Mouse (Mus musculus): ENCODE results near the gene Scrn1.

Scrn1 gene

DNA sequence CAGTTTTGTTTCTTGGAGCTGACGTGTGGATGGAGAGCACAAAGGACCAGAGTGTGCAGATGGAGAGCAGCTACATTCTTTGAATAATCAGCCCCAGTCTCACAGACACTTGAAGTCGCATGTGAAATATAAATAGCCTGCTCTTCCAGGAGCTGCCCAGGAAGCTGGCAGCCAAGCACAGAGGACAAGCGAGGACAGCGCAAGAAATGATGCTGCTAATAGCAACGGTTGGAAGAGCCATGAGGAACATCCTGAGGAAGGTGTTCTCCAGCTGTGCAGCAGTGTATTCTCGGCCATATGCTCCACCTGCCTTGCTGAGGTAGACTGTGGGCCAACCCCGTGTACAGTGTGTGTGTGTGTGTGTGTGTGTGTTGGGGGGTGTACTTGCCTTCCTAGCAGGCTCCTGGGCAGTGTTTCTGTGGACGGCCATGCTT lies 35.2 kb downstream of the Scrn1 start:
- DNase-seq (ENCODE audit: low spot score in 2 of 2): no peak

DNA sequence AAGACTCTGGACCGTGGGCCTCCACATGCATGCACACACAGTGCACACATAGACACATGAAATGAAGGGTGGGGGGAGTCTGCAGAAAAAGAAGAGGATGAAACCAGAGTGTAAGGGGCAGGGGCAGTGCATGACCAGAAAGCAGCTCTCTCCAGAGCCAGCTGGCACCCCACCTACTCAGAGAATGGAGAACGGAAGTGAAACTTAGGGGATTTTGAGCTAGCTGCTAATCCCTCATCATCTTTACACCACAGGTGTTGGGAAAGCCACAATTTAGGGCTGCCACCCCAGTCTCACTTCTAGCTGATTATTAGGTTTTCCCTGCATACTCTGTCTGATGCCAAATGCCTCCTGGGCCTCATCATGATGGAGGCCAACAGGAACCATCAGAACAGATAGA lies 36.1 kb downstream of the Scrn1 start:
- no peak for DNase-seq (ENCODE audit: low spot score in 2 of 2)

DNA sequence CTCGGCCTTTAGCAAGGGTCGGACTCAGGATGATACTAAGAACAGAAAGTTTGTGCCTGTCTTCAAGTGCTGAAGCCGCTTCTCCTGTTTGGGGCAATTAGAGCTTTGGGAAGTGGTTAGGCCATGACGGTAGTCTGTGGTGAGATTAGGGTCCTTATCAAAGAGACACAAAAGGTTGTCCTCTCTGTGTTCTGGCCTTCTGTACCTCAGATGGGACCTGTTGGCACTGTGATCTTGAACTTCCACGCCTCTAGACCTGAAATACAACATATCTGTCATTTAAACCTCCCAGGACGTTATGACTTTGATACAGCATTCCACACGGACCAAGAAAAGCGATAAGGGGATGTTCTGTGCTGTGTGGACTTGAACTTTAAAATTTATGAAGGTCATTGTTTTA lies 37.6 kb downstream of the Scrn1 start:
- no peak for DNase-seq (ENCODE audit: low spot score in 2 of 2)

DNA sequence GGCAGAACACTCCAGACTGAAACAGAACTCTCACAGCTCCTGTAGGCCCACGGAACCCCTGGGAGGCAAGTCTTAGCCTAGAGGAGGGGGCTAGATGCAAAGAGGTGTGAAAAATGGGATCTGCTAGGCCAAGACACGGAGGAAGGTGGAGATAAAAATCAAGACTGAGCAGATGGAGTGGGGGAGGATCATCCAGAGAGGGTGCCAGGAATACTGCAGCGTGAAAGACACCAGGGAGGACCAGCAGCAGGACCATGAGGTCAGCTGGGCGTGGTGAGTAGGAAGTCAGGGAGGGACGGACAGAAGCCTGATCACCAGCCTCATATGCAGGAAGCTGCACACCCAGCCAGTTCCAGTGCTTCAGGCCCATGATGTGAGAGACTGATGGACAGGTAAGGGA lies 47.5 kb downstream of the Scrn1 start:
- DNase-seq (ENCODE audit: low spot score in 2 of 2): no peak

DNA sequence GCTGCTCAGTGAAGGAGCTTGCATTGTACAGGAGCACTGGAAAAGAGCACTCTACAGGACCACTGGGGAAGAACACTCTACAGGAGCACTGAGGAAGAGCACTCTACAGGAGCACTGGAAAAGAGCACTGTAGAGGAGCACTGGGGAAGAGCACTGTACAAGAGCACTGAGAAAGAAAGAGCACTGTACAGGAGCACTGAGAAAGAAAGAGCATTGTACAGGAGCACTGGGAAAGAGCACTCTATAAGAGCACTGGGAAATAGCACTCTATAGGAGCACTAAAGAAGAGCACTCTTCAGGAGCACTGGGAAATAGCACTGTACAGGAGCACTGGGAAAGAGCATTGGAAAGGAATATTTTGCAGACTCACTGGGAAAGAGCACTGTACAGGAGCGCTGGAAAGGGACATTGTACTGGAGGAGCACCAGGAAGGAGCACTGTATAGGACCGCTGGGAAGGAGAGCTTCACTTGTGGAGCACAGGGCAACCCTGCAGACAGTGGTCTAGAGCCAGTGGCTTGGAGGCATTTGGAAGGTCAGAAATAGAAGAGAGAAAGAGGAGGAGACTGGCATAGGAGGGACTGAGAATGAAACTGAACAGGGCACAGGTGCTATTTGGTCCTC lies 49.7 kb downstream of the Scrn1 start:
- no peak for DNase-seq (ENCODE audit: low spot score in 2 of 2)

DNA sequence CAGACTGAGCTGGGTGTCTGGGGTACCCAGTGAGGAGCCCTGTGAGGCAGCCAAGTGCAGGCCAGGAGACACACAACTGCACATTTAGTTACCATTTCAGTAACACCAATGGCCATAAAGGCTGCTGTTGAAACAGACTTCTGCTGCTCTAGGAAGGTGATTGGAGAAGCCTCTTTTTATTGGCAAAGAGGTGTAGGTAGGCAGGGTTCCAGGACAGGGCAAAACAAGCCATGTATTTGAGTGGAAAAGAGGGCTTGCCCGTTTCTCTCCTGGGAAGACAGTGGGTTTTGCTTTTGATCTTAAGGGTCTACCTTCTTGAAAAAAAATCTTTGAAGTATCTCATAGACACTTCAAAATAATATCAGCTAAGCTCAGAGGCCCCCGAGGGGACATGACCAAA lies 54.0 kb downstream of the Scrn1 start:
- DNase-seq (ENCODE audit: low spot score in 2 of 2): no peak

DNA sequence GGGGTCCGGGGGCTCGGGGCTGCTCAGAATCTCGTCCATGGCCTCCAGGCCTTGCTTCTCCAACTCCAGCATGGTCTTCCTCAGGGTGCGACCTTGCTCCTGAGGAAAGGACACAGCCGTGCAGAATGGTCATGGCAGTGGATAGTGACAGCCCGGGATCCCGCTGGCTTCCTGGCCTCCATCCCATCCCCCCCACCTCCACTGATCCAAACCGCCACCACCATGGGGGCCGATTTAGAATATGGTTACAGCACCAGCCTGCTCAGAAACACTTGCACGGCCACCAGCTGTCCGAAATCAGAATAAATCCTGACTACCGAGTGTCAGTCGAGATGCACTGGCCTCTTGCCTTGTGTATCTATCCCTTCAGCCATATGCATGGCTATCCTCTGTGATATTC lies 57.0 kb downstream of the Scrn1 start:
- no peak for DNase-seq (ENCODE audit: low spot score in 2 of 2)

DNA sequence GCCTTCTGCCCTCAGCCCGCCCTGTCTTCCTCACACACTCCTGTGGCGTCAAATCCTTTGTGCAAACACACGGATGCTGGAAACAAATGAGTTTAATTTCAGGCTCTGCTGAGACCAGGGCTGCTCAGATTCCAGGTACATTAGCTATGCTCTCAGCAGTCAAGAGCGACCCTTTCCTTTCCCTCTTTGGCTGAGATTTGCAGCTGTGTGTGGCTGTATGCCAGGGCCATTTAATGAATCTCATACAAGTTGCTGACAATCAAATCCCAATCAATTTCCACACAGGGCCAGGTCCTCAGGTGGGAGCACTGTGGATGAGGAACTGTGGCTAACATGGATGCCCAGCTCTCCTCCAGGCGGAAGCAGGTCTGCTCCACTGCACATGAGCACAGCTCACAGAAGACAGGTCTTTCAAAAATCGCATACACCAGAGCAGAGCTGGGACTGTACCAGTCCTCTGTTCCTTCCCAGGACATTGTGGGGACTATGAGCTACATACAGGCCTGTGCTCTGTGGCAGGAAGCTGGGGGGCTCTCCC lies 58.0 kb downstream of the Scrn1 start:
- no peak for DNase-seq (ENCODE audit: low spot score in 2 of 2)

DNA sequence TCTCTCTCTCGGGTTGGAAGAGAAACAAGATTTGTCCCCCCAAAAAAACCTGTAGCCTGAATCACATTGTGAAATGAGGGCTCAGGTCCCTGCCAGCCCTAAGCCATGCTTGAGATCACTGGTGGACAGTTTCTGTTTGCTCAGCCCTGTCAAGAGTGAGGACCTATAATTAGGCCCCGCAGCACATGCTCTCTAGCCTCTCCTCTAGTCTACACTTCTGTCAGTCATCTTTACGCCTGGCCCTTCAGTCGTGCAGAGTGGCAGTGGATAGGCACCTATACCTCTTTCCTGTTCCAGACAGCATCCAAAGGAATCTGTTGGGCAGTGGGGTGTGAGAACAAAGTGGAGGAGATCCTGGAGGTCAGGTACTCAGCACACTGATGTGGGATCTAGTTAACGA lies 58.5 kb downstream of the Scrn1 start:
- DNase-seq (ENCODE audit: low spot score in 2 of 2): no peak

DNA sequence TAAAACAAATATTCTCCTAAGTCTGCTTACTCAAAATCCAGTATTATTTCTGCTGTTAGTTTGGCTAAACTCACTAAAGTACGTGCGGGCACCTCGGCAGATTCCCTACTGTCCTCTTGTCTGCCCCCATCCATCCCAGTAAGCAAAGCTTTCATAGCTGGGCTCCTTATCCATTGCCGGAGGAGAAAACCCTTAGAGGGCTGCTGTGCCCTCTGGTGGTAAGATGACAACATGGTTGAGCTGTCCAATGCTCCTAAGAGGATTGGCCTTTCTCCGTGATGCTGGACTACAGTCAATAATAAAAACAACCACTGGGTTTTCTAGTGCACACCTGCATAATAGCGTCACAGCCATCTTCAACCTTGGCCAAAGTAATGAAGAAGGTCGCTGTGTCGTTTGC lies 59.3 kb downstream of the Scrn1 start:
- peak; percentile 28 to 35 for DNase-seq (ENCODE audit: low spot score in 2 of 2)

DNA sequence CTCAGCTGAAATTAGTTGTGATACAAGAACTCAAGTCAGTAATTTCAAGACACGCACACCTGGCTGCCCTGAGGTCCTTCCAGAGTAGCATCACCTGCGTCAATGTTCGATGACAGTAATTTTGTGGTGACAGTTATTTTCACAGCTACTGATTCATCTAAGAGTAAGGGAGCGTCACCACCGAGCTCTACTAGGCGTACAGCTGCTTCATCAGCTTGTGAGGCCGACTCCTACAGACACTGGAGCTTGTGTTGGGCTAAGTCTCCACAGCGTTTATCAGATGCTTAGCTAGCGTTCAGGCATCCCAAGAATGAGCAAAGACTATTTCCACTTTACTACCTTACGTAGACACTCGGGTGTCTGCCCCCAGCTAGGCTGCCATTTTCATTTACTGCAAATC lies 60.0 kb downstream of the Scrn1 start:
- DNase-seq (ENCODE audit: low spot score in 2 of 2): no peak

DNA sequence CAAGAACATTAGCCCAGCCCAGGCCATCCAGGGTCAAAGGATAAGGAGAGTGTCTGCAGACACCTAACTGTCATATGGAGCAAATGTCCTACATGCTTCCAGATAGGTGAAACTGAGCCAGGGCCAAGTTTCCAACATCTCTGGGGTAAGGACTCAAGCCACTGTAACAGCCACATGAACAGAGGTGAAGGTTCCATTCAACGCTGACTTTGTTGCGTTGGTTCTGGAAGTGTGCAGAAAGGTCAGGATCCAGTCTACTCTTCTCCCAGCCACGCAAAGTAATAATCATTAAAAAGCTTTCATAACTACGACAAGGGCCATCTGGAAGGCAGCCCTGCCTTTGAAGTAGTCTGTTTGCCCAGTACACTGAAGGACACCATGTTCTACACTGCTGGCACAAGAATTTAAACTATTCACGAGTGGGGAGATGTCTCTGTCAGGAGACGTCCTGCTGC lies 63.6 kb downstream of the Scrn1 start:
- DNase-seq (ENCODE audit: low spot score in 2 of 2): peak; percentile 34 to 57

DNA sequence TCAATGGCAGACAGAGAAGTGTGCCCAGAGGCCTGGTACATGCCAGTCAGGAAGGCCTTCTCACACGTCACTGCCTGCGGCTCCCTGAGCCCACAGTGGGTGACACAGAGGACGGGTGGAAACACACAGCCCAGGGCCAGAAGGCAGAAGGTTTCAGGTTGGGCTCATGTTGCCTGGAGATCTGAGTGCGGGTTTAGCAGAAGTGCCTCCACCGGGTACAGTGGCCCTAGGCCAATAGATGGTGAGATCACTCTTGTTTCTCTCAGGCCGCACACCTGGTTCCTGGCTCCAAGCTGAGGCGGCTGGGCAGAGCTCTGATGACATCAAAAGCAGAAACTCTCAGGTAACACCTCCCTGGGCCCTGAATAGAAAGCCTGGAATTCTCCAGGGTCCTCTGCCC lies 70.1 kb downstream of the Scrn1 start:
- DNase-seq (ENCODE audit: low spot score in 2 of 2): no peak

DNA sequence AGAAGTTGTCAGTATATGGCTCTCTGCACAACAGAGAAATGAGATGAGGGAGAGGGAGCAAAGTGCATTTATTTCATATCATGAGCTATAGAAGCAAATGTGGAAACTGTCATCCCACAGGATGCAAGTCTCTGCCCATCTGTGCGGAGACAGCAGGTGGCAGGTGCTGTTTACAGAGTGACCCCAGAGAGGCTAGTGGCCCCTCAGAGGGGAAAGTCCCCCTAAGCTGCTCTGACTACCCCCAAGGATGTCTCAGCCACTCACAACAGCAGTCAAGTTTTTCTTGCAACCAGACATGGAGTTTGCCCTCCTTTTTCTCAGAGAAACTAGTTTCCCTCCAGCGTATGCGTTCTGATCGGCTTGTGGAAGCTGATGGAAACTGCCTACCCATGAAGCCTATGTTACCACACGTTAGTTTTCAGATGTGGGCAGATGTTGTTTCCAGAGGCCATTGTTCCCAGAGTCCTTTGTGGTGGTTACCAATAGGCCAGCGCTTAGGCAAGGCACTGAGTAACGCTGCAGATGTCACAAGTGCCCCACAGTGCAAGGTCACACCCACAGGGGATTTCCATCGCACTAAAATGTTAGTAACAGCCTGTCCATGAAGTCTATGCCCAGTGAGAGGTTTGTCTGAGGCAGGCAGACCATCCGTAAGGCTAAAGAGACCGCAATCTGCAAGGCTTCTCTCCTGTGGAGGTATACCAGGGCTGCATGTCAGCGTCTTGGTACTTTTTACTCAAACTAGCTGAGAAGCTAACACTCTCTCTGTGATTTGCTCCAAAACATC lies 71.5 kb downstream of the Scrn1 start:
- DNase-seq (ENCODE audit: low spot score in 2 of 2): no peak

DNA sequence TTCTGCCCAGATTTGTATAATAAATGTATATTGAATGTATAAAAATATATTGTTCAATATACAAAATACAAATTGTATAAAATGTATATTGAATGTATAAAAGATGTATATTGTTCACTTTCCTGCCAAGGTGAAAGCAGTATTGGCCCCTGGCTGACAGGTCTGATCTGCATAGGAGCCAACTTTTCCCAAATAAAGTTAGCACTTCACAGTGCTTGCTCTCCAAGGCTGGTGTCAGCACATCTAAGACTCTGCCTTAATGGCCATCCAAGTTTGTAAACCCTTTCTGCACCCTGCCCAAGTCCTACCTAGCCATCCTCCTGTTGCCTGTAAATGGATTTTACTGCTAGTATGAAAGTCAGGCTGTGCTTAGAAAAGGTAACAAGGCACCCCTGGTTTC lies 72.2 kb downstream of the Scrn1 start:
- no peak for DNase-seq (ENCODE audit: low spot score in 2 of 2)

DNA sequence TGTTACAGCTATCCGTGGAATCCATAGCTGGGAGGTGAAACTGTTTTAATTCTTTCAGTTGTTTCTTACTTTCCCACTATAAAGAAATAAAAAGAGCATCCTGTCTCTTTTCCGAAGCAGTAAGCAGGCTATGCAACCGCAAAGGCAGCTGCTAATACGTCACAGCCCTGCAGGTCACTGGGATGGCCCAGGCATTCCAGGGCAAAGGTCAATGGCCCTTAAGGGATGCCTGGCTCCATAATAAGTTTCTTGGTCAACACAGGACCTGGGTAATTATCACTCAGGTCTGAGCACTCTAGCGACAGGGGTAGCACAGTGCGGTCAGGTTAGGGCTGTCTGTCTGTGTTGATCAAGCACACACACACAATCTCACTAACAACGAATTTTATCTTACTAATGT lies 75.2 kb downstream of the Scrn1 start:
- DNase-seq (ENCODE audit: low spot score in 2 of 2): no peak

DNA sequence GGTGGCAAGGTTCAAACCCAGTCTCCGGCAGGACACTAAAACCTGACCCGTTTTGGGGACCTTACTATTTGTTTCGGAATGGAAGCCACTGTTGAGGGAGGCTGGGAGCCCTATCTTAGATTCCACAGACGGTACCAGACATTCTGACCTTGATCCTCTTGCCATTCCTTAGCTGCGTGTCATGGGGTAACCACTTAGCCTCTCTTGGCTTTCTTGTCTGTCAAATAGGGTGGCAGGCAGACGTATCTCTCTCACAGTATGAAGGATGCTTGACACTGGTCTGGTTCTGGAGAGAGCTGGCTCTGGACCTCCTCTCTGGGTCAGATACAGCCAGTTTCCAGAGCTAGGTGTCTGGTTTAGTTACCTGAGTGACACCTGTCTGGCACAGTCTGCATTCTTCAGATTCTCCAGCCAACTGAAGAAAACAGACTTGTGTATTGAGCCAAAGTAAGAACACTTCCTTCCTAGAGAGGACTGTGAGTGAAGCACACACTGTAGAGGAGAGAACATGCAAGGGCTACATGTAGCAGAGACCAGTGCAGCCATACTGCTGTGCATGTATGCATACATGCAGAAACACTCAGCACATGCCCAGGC lies 80.2 kb downstream of the Scrn1 start:
- DNase-seq (ENCODE audit: low spot score in 2 of 2): no peak

DNA sequence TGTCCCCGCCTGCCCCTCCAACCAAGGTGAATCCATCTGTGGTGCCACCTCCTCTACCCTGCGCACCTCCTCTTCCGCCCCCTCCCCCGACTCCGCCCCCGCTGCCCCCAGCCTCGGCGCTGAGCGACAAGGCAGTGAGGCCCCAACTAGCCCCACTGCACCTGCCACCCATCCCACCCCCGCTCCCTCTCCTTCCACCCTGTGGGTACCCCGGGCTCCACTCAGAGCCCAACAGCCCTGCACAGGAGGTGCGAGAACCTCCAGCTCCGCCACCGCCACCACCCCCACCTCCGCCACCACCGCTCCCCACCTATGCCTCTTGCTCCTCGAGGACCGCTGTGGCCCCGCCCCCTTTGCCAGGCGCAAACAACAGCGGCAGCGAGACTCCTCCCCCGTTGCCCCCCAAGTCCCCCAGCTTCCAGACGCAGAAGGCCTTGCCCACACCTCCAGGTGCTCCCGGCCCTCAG lies 80.8 kb downstream of the Scrn1 start:
- DNase-seq (ENCODE audit: low spot score in 2 of 2): no peak

DNA sequence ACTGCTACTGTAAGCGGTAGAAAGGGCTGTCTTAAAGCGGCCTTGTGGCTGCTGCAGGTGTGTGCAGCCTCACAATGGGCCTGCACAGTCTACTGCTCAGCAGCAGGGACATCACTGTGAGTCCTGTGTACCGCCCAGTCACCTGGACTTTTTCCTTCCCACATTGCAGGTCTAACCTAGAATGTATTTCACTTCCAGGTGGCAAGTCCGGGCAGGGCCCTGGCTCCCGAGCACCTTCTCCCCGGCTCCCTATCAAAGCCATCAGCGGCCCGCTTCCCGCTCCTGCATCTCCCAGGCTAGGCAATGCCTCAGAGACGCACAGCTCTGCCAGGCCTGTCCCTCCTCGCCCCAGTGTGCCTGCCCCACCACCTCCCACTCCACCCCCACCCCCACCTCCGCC lies 81.3 kb downstream of the Scrn1 start:
- DNase-seq (ENCODE audit: low spot score in 2 of 2): no peak

DNA sequence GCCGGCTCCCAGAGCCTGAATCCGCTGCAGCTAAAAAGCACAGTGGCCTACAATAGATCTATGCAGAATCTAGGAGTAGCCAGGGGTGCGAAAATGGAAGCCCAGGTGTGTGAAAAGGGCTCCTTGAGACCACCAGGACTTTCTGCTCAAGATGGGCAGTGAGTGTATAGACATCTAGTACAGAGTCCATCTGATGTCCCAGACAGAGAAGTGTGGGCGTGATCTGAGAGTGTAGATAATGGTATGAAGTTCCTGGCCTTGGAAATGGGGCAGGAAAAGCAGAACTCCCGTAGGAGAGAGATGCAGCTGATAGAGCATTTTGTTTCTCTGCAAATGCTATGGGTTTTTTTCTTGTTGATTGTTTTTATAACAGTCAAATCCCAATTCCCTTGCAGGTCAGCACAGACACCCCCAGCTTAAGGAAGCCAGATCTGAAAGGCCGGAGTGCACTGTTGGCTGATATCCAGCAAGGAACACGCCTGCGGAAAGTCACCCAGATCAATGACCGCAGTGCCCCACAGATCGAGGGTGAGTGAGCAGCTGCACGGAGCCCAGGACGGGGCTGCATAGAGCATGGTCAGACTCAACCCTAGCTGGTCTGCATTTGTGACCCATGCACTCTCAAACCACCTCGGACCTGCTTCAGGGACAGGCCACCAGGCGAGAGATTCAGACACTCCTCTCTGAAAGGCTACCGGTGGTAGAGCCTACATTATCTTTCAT lies 84.7 kb downstream of the Scrn1 start:
- DNase-seq (ENCODE audit: low spot score in 2 of 2): no peak

DNA sequence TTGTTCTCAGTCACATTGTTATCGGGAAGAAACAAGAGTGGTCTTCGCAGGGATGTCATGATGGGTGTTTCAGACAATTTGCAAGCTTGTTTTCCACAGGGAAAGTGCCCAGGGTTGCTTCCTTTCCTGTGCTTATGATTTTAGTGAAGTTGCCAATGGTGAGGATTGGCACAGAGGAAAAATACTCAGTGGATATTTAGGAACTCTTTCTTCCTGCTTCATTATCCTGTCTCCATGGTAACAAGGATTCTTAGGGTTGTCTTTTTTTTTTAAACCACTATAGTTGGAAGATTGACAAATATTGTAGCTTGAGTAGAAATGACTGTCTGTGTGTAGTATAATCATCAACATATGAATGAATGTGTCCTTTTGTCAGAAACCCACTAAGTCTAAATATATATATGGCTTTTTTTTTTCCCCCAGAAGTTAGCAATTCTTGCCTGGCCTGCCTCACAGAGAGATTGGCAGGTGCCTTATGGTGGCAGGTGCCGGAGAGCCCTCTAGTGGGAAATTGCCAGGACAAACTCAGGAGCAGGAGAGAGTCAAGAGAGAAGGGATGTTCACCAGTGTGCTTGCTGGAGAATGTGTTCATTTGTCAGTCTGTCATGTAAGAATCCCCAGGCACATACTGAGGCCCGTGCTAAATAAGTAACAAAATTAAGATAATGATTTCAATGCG lies 87.5 kb downstream of the Scrn1 start:
- no peak for DNase-seq (ENCODE audit: low spot score in 2 of 2)
